ENCODE assay signal across 28 mouse cellular contexts in genomic region chrX:145567528-145567927, GRCm38 (mm10).
"Had no signal": no experiment of that assay in that cellular context is flagged by ENCODE, and none has a peak within 500 bp of the region (broad histone marks: within the 10 kb centered on the region; RNA-seq: fewer than 3 reads in every experiment).

No protein-coding gene starts in this region.

- H3K27me3 ChIP-seq: embryonic facial prominence, embryonic 12.5 days; embryonic facial prominence, embryonic 15.5 days; forebrain, embryonic 12.5 days; forebrain, embryonic 13.5 days; forebrain, embryonic 15.5 days had no signal

- H3K4me1 ChIP-seq: embryonic facial prominence, embryonic 10.5 days; embryonic facial prominence, embryonic 12.5 days; embryonic facial prominence, embryonic 13.5 days; embryonic facial prominence, embryonic 15.5 days; forebrain, embryonic 10.5 days; forebrain, embryonic 12.5 days; forebrain, embryonic 13.5 days; forebrain, embryonic 15.5 days had no signal

- H3K4me3 ChIP-seq: embryonic facial prominence, embryonic 10.5 days; embryonic facial prominence, embryonic 12.5 days; embryonic facial prominence, embryonic 13.5 days; embryonic facial prominence, embryonic 15.5 days; erythroblast, embryonic 14.5 days; forebrain, embryonic 10.5 days; forebrain, embryonic 12.5 days; forebrain, embryonic 13.5 days; forebrain, embryonic 15.5 days; gastrocnemius, adult 2 months; heart, adult 2 months had no signal

- H3K36me3 ChIP-seq: embryonic facial prominence, embryonic 10.5 days; embryonic facial prominence, embryonic 12.5 days; embryonic facial prominence, embryonic 13.5 days; embryonic facial prominence, embryonic 15.5 days; forebrain, embryonic 10.5 days; forebrain, embryonic 12.5 days; forebrain, embryonic 15.5 days had no signal

- ATAC-seq: forebrain, embryonic 13.5 days; forebrain, embryonic 14.5 days; forebrain, embryonic 15.5 days; forebrain, embryonic 16.5 days; forebrain, postnatal 0 days had no signal

- H3K9ac ChIP-seq: embryonic facial prominence, embryonic 12.5 days; embryonic facial prominence, embryonic 13.5 days; embryonic facial prominence, embryonic 15.5 days; forebrain, embryonic 12.5 days; forebrain, embryonic 13.5 days; forebrain, embryonic 15.5 days; forebrain, postnatal 0 days had no signal

- H3K27ac ChIP-seq: embryonic facial prominence, embryonic 10.5 days; embryonic facial prominence, embryonic 12.5 days; embryonic facial prominence, embryonic 13.5 days; embryonic facial prominence, embryonic 15.5 days; forebrain, embryonic 10.5 days; forebrain, embryonic 12.5 days; forebrain, embryonic 13.5 days; forebrain, embryonic 15.5 days; gastrocnemius, adult 2 months; heart, adult 2 months had no signal

- H3K9me3 ChIP-seq: embryonic facial prominence, embryonic 10.5 days; embryonic facial prominence, embryonic 12.5 days; embryonic facial prominence, embryonic 13.5 days; embryonic facial prominence, embryonic 15.5 days; forebrain, embryonic 10.5 days; forebrain, embryonic 12.5 days; forebrain, embryonic 13.5 days; forebrain, embryonic 15.5 days had no signal

- DNase-seq: cerebellum, adult 8-10 months; cerebellum, adult 9-10 months; cerebellum, adult 9-11 months; cerebellum, postnatal 10 days; cerebellum, postnatal 14 days; cerebellum, postnatal 25 days; cerebellum, postnatal 36 days; embryo, embryonic 11 days; forebrain, postnatal 0 days; gastrocnemius, adult 2 months; gastrocnemius, postnatal 10 days; gastrocnemius, postnatal 14 days; gastrocnemius, postnatal 25 days; gastrocnemius, postnatal 36 days; heart, adult 11 months; heart, adult 18-20 months; heart, adult 2 months had no signal

- H3K4me2 ChIP-seq: embryonic facial prominence, embryonic 12.5 days; embryonic facial prominence, embryonic 13.5 days; embryonic facial prominence, embryonic 15.5 days; forebrain, embryonic 12.5 days; forebrain, embryonic 13.5 days; forebrain, embryonic 15.5 days had no signal
